13 mouse cellular contexts compared by ENCODE assay signal in genomic region chr1:135311356-135311755, GRCm38 (mm10). TPM values are rescaled to one million over a fixed set of nuclear protein-coding genes. Genes with fewer than 3 reads are reported as not detected.
DNase-seq lines count a peak whose midpoint lies in the region; ATAC-seq lines count a peak whose summit lies in the region.
"Had no signal": no experiment of that assay in that cellular context is flagged by ENCODE, and none has a peak within 500 bp of the region (broad histone marks: within the 10 kb centered on the region; RNA-seq: fewer than 3 reads in every experiment).

No protein-coding gene starts in this region.

- no peaks in the 10 kb centered on the region for H3K27me3 ChIP-seq in kidney, embryonic 14.5 days (ENCODE audit: control insufficient read depth, insufficient read depth, low read length)
- no peaks in the 10 kb centered on the region for H3K27me3 ChIP-seq in liver, embryonic 13.5 days
- H3K27me3 ChIP-seq: limb, embryonic 12.5 days had no signal

- no peak overlapping the region; the same call in 1 of the 2 replicates for H3K4me2 ChIP-seq in kidney, embryonic 14.5 days (replicated peaks; ENCODE audit: low read depth, low read length)
- H3K4me2 ChIP-seq in liver, embryonic 13.5 days, result 0 out of 2 replicates have a peak overlapping the region, but pooled peaks have one; percentile 82

- H3K9me3 ChIP-seq in kidney, embryonic 14.5 days (ENCODE audit: control insufficient read depth, low read length), result no peaks in the 10 kb centered on the region
- H3K9me3 ChIP-seq in liver, embryonic 13.5 days (replicated peaks), result no peaks in the 10 kb centered on the region
- H3K9me3 ChIP-seq: limb, embryonic 12.5 days; midbrain, embryonic 12.5 days had no signal

- no peak overlapping the region for H3K4me3 ChIP-seq in kidney, embryonic 14.5 days (ENCODE audit: low read length)
- H3K4me3 ChIP-seq in liver, embryonic 13.5 days (replicated peaks), result no peak overlapping the region
- H3K4me3 ChIP-seq: limb, embryonic 12.5 days; midbrain, embryonic 12.5 days had no signal

- H3K36me3 ChIP-seq in kidney, embryonic 14.5 days (ENCODE audit: control insufficient read depth, insufficient read depth, low read length), result peaks cover 32% of the 10 kb centered on the region
- H3K36me3 ChIP-seq in liver, embryonic 13.5 days, result peaks cover 37% of the 10 kb centered on the region

- H3K9ac ChIP-seq in kidney, embryonic 14.5 days (ENCODE audit: low read depth, low read length), result no peak overlapping the region
- H3K9ac ChIP-seq in liver, embryonic 13.5 days, result no peak overlapping the region
- H3K9ac ChIP-seq: limb, embryonic 12.5 days; midbrain, embryonic 12.5 days had no signal

- peak; percentile 38 for DNase-seq in adrenal gland, postnatal 10 days
- no peak for DNase-seq in adrenal gland, postnatal 36 days
- peak; percentile 53 for DNase-seq in kidney, adult 18-20 months
- DNase-seq in ZHBTc4 (ENCODE audit: low read depth, low spot score), result peak; percentile 50
- no peak for DNase-seq in liver, embryonic 13.5 days
- DNase-seq in layer of hippocampus, adult 9-11 months, result no peak
- no peak for DNase-seq in ovary, postnatal 36 days (ENCODE audit: low spot score)
- DNase-seq: heart, postnatal 14 days had no signal

- H3K4me1 ChIP-seq in kidney, embryonic 14.5 days (ENCODE audit: control insufficient read depth, insufficient read depth, low read length), result peaks cover 8% of the 10 kb centered on the region; the same call in 1 of the 2 replicates
- peaks cover 30% of the 10 kb centered on the region for H3K4me1 ChIP-seq in liver, embryonic 13.5 days (replicated peaks)

- WGBS in kidney, embryonic 14.5 days, result 81% methylated on average over 6 of the region's 6 CpGs
- 71% methylated on average over 6 of the region's 6 CpGs for WGBS in liver, embryonic 13.5 days (ENCODE audit: insufficient replicate concordance)

- H3K27ac ChIP-seq in kidney, embryonic 14.5 days (ENCODE audit: low read depth, low read length), result no peak overlapping the region
- H3K27ac ChIP-seq in liver, embryonic 13.5 days, result no peak overlapping the region
- H3K27ac ChIP-seq: limb, embryonic 12.5 days; midbrain, embryonic 12.5 days had no signal

- no peak for ATAC-seq in kidney, embryonic 14.5 days (ENCODE audit: low FRiP score, low TSS enrichment)
- no peak for ATAC-seq in liver, embryonic 13.5 days (ENCODE audit: low read depth)

RNA-seq across cellular contexts. Expression of gene Timm17a, which starts 2.2 kb away (rescaled TPM):
- total RNA-seq in adrenal gland, postnatal 10 days (2021), result 100 to 1,000 TPM; 277 to 292 TPM
- 100 to 1,000 TPM; 212 to 215 TPM for total RNA-seq in adrenal gland, postnatal 36 days (2021)
- 213 and 232 TPM in 2 replicates for polyA plus RNA-seq in kidney, embryonic 14.5 days (2014; fragmentation: Nextera tagmentation; extraction: Ambion mirVana)
- polyA plus RNA-seq in liver, embryonic 13.5 days (2015; fragmentation: Nextera tagmentation; extraction: Ambion mirVana), result 203 and 204 TPM in 2 replicates

RNA-seq across cellular contexts. Expression of gene Lmod1, which starts 13.3 kb away (rescaled TPM):
- total RNA-seq in adrenal gland, postnatal 10 days (2021), result 1 to 10 TPM; 1.7 to 3.8 TPM
- 1 to 10 TPM; 1.4 to 1.6 TPM for total RNA-seq in adrenal gland, postnatal 36 days (2021)
- polyA plus RNA-seq in kidney, embryonic 14.5 days (2014; fragmentation: Nextera tagmentation; extraction: Ambion mirVana), result 0.27 and 0.55 TPM in 2 replicates
- 0.09 and 0.10 TPM in 2 replicates for polyA plus RNA-seq in liver, embryonic 13.5 days (2015; fragmentation: Nextera tagmentation; extraction: Ambion mirVana)
- total RNA-seq: MEL had no signal

RNA-seq across cellular contexts. Expression of gene Rnpep, which starts 27.5 kb away (rescaled TPM):
- total RNA-seq in adrenal gland, postnatal 10 days (2021), result 10 to 100 TPM; 40.0 to 56.1 TPM
- total RNA-seq in adrenal gland, postnatal 36 days (2021), result 10 to 100 TPM; 46.3 to 48.9 TPM
- polyA plus RNA-seq in kidney, embryonic 14.5 days (2014; fragmentation: Nextera tagmentation; extraction: Ambion mirVana), result 66.6 and 86.8 TPM in 2 replicates
- polyA plus RNA-seq in liver, embryonic 13.5 days (2015; fragmentation: Nextera tagmentation; extraction: Ambion mirVana), result 29.4 and 31.4 TPM in 2 replicates

RNA-seq across cellular contexts. Expression of gene Elf3, which starts 53.0 kb away (rescaled TPM):
- under 1 TPM; 0.21 to 0.39 TPM for total RNA-seq in adrenal gland, postnatal 10 days (2021)
- not detected for total RNA-seq in adrenal gland, postnatal 36 days (2021)
- 22.4 and 26.8 TPM in 2 replicates for polyA plus RNA-seq in kidney, embryonic 14.5 days (2014; fragmentation: Nextera tagmentation; extraction: Ambion mirVana)
- 1.2 and 1.5 TPM in 2 replicates for polyA plus RNA-seq in liver, embryonic 13.5 days (2015; fragmentation: Nextera tagmentation; extraction: Ambion mirVana)
- total RNA-seq: layer of hippocampus, postnatal 25 days; MEL had no signal

Comparison
In these comparisons a context has a peak if more than half of its experiments do, and no peak if none do; other contexts are left out.
1. DNase-seq: peak in adrenal gland, postnatal 10 days (single experiment), kidney, adult 18-20 months (single experiment) and ZHBTc4 (single experiment); none in adrenal gland, postnatal 36 days (0 of 2), liver, embryonic 13.5 days (single experiment), layer of hippocampus, adult 9-11 months (single experiment) and ovary, postnatal 36 days (single experiment).